In the genomic region with DNA sequence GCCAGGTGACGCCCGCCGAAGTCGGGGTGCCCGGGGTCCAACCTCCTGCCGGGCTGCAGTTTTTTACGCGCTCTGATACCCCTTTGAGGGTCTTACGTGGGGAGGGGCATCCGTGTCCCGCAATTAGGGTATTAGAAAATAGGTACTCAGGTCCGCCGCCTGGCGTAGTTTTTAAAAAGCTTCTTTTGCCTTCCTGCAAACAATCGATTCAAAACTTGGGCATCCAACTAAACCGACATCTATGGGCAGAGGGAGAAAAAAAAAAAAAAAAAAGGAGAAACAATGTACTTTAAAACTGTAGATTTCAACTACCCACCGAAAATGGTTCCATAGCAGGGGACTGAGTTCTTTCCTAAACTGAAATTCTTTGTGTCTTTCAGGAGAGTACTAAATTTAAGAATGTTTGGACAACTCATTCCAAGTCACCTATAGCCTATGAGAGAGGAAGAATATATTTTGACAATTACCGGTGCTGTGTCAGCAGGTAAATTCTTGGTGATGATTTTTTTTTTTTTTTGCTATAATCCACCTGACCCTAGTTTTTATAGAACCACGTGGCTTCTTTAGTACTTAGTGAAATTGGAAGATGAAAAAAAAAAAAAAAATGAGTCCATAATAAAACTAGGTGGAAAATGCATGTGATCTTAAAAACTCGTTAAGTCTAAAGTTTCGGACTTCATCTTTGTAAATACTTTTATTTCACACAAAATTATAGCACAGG, we compare ENCODE assay signal across 8 mouse cellular contexts. TPM values are rescaled to one million over a fixed set of nuclear protein-coding genes. Genes with fewer than 3 reads are reported as not detected.
DNase-seq lines count a peak whose midpoint lies in the region; ATAC-seq and TF ChIP-seq lines count a peak whose summit lies in the region.

No protein-coding gene starts in this region.

- H3K4me3 ChIP-seq in erythroblast, embryonic 14.5 days (replicated peaks): peak overlapping the region; percentile 95
- peak overlapping the region; percentile 67 for H3K4me3 ChIP-seq in thymus, adult 2 months (ENCODE audit: control insufficient read depth, insufficient read depth, low read length)
- peak overlapping the region; percentile 88 for H3K4me3 ChIP-seq in limb, embryonic 15.5 days

- TF ChIP-seq POLR2A in thymus, adult 2 months (IDR thresholded peaks at IDR 0.05; ENCODE audit: control insufficient read depth, extremely low read depth, insufficient read depth, low read length, poor library complexity): no peak

- 10% methylated on average over 21 of the region's 21 CpGs for WGBS in thymus, adult 2 months
- WGBS in limb, embryonic 15.5 days: 7% methylated on average over 21 of the region's 21 CpGs

- peak overlapping the region; percentile 62 for H3K4me2 ChIP-seq in limb, embryonic 15.5 days

- peak overlapping the region; percentile 87 for H3K27ac ChIP-seq in thymus, adult 2 months (ENCODE audit: control insufficient read depth, insufficient read depth, low read length)
- H3K27ac ChIP-seq in limb, embryonic 15.5 days: peak overlapping the region; percentile 96

- peak overlapping the region; percentile 90 for H3K9ac ChIP-seq in limb, embryonic 15.5 days

- H3K4me1 ChIP-seq in erythroblast, embryonic 14.5 days (ENCODE audit: control insufficient read depth): peaks cover 32% of the 10 kb centered on the region
- peaks cover 12% of the 10 kb centered on the region for H3K4me1 ChIP-seq in thymus, adult 2 months (replicated peaks; ENCODE audit: control insufficient read depth, insufficient read depth, low read length)
- H3K4me1 ChIP-seq in limb, embryonic 15.5 days: no peaks in the 10 kb centered on the region

- TF ChIP-seq CTCF in thymus, adult 2 months (IDR thresholded peaks at IDR 0.05; ENCODE audit: borderline replicate concordance, control insufficient read depth, extremely low read depth, insufficient read depth, low read length, poor library complexity): no peak

- H3K27me3 ChIP-seq in erythroblast, embryonic 14.5 days (ENCODE audit: control insufficient read depth): no peaks in the 10 kb centered on the region
- no peaks in the 10 kb centered on the region for H3K27me3 ChIP-seq in thymus, adult 2 months (ENCODE audit: control insufficient read depth, insufficient read depth, low read length)
- H3K27me3 ChIP-seq in limb, embryonic 15.5 days: no peaks in the 10 kb centered on the region

- no peak for DNase-seq in thymus, adult 2 months
- no peak for DNase-seq in thymus, postnatal 10 days (ENCODE audit: low spot score in 2 of 2)
- no peak for DNase-seq in retina, embryonic 14.5 days (ENCODE audit: low spot score)
- DNase-seq in gastrocnemius, adult 18-20 months (ENCODE audit: low spot score): no peak
- DNase-seq in embryo, embryonic 9.5 days (ENCODE audit: extremely low spot score): no peak

- H3K36me3 ChIP-seq in erythroblast, embryonic 14.5 days (ENCODE audit: control insufficient read depth): peaks cover 18% of the 10 kb centered on the region
- peaks cover 10% of the 10 kb centered on the region; the same call in 1 of the 2 replicates for H3K36me3 ChIP-seq in thymus, adult 2 months (ENCODE audit: control insufficient read depth, insufficient read depth, low read length)
- H3K36me3 ChIP-seq in limb, embryonic 15.5 days: peaks cover 13% of the 10 kb centered on the region

- ATAC-seq in erythroblast, adult 5-6 weeks (replicated peaks; ENCODE audit: low FRiP score, poor library complexity, severe bottlenecking): no peak
- no peak for ATAC-seq in limb, embryonic 15.5 days (ENCODE audit: insufficient number of reproducible peaks, low FRiP score, low TSS enrichment, low read depth)

- H3K9me3 ChIP-seq in erythroblast, embryonic 14.5 days (ENCODE audit: control insufficient read depth, low read length): no peaks in the 10 kb centered on the region
- no peaks in the 10 kb centered on the region for H3K9me3 ChIP-seq in limb, embryonic 15.5 days

RNA-seq across cellular contexts. Expression of a gene that starts 0.9 kb away (rescaled TPM):
- 0.18 and 0.36 TPM in 2 replicates for polyA plus RNA-seq in erythroblast, embryonic 14.5 days (2012)
- 7.9 and 11.1 TPM in 2 replicates for total RNA-seq in erythroblast, adult 5-6 weeks (2015; ENCODE audit: low replicate concordance)
- total RNA-seq in erythroblast, adult 5-6 weeks (2017; ENCODE audit: low replicate concordance): 5.6 and 13.0 TPM in 2 replicates
- 17.2 and 18.9 TPM in 2 replicates for polyA plus RNA-seq in thymus, adult 2 months (2012; rRNA removed)
- polyA plus RNA-seq in limb, embryonic 15.5 days (2015; fragmentation: Nextera tagmentation; extraction: Ambion mirVana): 13.1 and 13.6 TPM in 2 replicates
- 1 to 10 TPM; 4.3 to 5.4 TPM for total RNA-seq in gastrocnemius, adult 18-20 months (2021)

RNA-seq across cellular contexts. Expression of a gene that starts 1.1 kb away (rescaled TPM):
- polyA plus RNA-seq in erythroblast, embryonic 14.5 days (2012): 0.06 and 0.11 TPM in 2 replicates
- 0.77 and 3.6 TPM in 2 replicates for total RNA-seq in erythroblast, adult 5-6 weeks (2015; ENCODE audit: low replicate concordance)
- 1.1 and 2.1 TPM in 2 replicates for total RNA-seq in erythroblast, adult 5-6 weeks (2017; ENCODE audit: low replicate concordance)
- polyA plus RNA-seq in thymus, adult 2 months (2012; rRNA removed): 10.2 and 12.0 TPM in 2 replicates
- 27.4 and 29.5 TPM in 2 replicates for polyA plus RNA-seq in limb, embryonic 15.5 days (2015; fragmentation: Nextera tagmentation; extraction: Ambion mirVana)
- total RNA-seq in gastrocnemius, adult 18-20 months (2021): 1 to 10 TPM; 4.2 to 5.1 TPM

Comparison
In these comparisons a context has a peak if more than half of its experiments do, and no peak if none do; other contexts are left out.
1. RNA of a gene that starts 0.9 kb away (polyA plus RNA-seq): 17.2 to 18.9 TPM in thymus, adult 2 months and 13.1 to 13.6 TPM in limb, embryonic 15.5 days; 0.18 to 0.36 TPM in erythroblast, embryonic 14.5 days; every median in the first group is over 10 times any median in the second.
2. RNA of a gene that starts 1.1 kb away (polyA plus RNA-seq): 27.4 to 29.5 TPM in limb, embryonic 15.5 days and 10.2 to 12.0 TPM in thymus, adult 2 months; 0.06 to 0.11 TPM in erythroblast, embryonic 14.5 days; every median in the first group is over 10 times any median in the second.
3. Peak in every context shown above with its lines, with median percentiles within 50 percentile points of each other: H3K4me3 ChIP-seq.